ENCODE assay signal across 9 mouse cellular contexts in genomic region chr6:8957529-8957887, GRCm38 (mm10). TPM values are rescaled to one million over a fixed set of nuclear protein-coding genes. Genes with fewer than 3 reads are reported as not detected.
A peak's percentile ranks its signal among the peaks of the same experiment; 100 is the strongest.
DNase-seq lines count a peak whose midpoint lies in the region; ATAC-seq and TF ChIP-seq lines count a peak whose summit lies in the region.
"Had no signal": no experiment of that assay in that cellular context is flagged by ENCODE, and none has a peak within 500 bp of the region (broad histone marks: within the 10 kb centered on the region; RNA-seq: fewer than 3 reads in every experiment).

No protein-coding gene starts in this region.

- H3K9me3 ChIP-seq in intestine, embryonic 14.5 days (ENCODE audit: control insufficient read depth, low read length), result no peaks in the 10 kb centered on the region
- H3K9me3 ChIP-seq in intestine, postnatal 0 days (ENCODE audit: control insufficient read depth), result no peaks in the 10 kb centered on the region
- H3K9me3 ChIP-seq in forebrain, postnatal 0 days (ENCODE audit: low read length), result no peaks in the 10 kb centered on the region
- no peaks in the 10 kb centered on the region for H3K9me3 ChIP-seq in neural tube, embryonic 12.5 days
- H3K9me3 ChIP-seq: liver, embryonic 15.5 days had no signal

- H3K27me3 ChIP-seq in intestine, embryonic 14.5 days (replicated peaks; ENCODE audit: control insufficient read depth, insufficient read depth, low read length), result peaks cover 70% of the 10 kb centered on the region
- peaks cover 47% of the 10 kb centered on the region for H3K27me3 ChIP-seq in intestine, postnatal 0 days (replicated peaks; ENCODE audit: control insufficient read depth, insufficient read depth, low read length)
- peaks cover 29% of the 10 kb centered on the region; the same call in 1 of the 2 replicates for H3K27me3 ChIP-seq in forebrain, postnatal 0 days (ENCODE audit: insufficient read depth, low read length)
- peaks cover 50% of the 10 kb centered on the region for H3K27me3 ChIP-seq in neural tube, embryonic 12.5 days (replicated peaks)

- no peak overlapping the region for H3K4me3 ChIP-seq in intestine, embryonic 14.5 days (ENCODE audit: low read depth, low read length)
- no peak overlapping the region for H3K4me3 ChIP-seq in intestine, postnatal 0 days (ENCODE audit: low read depth, low read length)
- peak overlapping the region; percentile 23 for H3K4me3 ChIP-seq in forebrain, postnatal 0 days (ENCODE audit: low read depth, low read length)
- H3K4me3 ChIP-seq in neural tube, embryonic 12.5 days, result no peak overlapping the region
- H3K4me3 ChIP-seq: liver, embryonic 15.5 days had no signal

- no peaks in the 10 kb centered on the region for H3K4me1 ChIP-seq in intestine, embryonic 14.5 days (replicated peaks; ENCODE audit: control insufficient read depth, insufficient read depth, low read length)
- H3K4me1 ChIP-seq in intestine, postnatal 0 days (replicated peaks; ENCODE audit: control insufficient read depth, insufficient read depth, low read length), result no peaks in the 10 kb centered on the region
- H3K4me1 ChIP-seq in forebrain, postnatal 0 days (ENCODE audit: insufficient read depth), result peaks cover 11% of the 10 kb centered on the region
- peaks cover 20% of the 10 kb centered on the region for H3K4me1 ChIP-seq in neural tube, embryonic 12.5 days
- H3K4me1 ChIP-seq: liver, embryonic 15.5 days had no signal

- TF ChIP-seq CTCF in intestine, postnatal 0 days (IDR thresholded peaks at IDR 0.05; ENCODE audit: low read depth), result no peak
- TF ChIP-seq CTCF in forebrain, postnatal 0 days (IDR thresholded peaks at IDR 0.05; ENCODE audit: low read depth), result no peak

- no peak overlapping the region for H3K9ac ChIP-seq in intestine, embryonic 14.5 days (ENCODE audit: low read length)
- no peak overlapping the region for H3K9ac ChIP-seq in intestine, postnatal 0 days (ENCODE audit: low read depth, low read length)
- H3K9ac ChIP-seq in forebrain, postnatal 0 days, result peak overlapping the region; percentile 15; the same call in 1 of the 2 replicates
- 0 out of 2 replicates have a peak overlapping the region, but pooled peaks have one; percentile 17 for H3K9ac ChIP-seq in neural tube, embryonic 12.5 days
- H3K9ac ChIP-seq: liver, embryonic 15.5 days had no signal

- peak; percentile 27; the same call in 1 of the 2 replicates for ATAC-seq in intestine, embryonic 14.5 days (replicated peaks; ENCODE audit: low FRiP score, low TSS enrichment, low read depth)
- no peak for ATAC-seq in intestine, postnatal 0 days
- no peak for ATAC-seq in forebrain, postnatal 0 days
- ATAC-seq in neural tube, embryonic 12.5 days (ENCODE audit: low FRiP score, low read depth), result peak; percentile 22; the same call in 1 of the 2 replicates

- intact Hi-C loops in left cerebral cortex, postnatal 14 days (cut with DNase I), result loop anchor here (10.0 kb wide), 1 partner anchor 277 kb away; no protein-coding TSS in a partner anchor

- DNase-seq in intestine, embryonic 14.5 days (ENCODE audit: low spot score), result peak; percentile 85
- peak; percentile 79 for DNase-seq in adrenal gland, postnatal 10 days
- DNase-seq in forebrain, postnatal 0 days, result peak; percentile 37
- DNase-seq in kidney, postnatal 36 days, result peak; percentile 18 to 71
- no peak for DNase-seq in left cerebral cortex, postnatal 14 days (ENCODE audit: low spot score in 2 of 2)
- no peak for DNase-seq in urinary bladder, postnatal 10 days (ENCODE audit: low spot score)

- H3K27ac ChIP-seq in intestine, embryonic 14.5 days (ENCODE audit: low read depth), result no peak overlapping the region
- no peak overlapping the region for H3K27ac ChIP-seq in intestine, postnatal 0 days (ENCODE audit: low read depth, low read length)
- 0 out of 2 replicates have a peak overlapping the region, but pooled peaks have one; percentile 64 for H3K27ac ChIP-seq in forebrain, postnatal 0 days (ENCODE audit: low read depth, low read length)
- H3K27ac ChIP-seq in neural tube, embryonic 12.5 days, result no peak overlapping the region
- H3K27ac ChIP-seq: liver, embryonic 15.5 days had no signal

- H3K4me2 ChIP-seq in intestine, embryonic 14.5 days (ENCODE audit: low read length), result peak overlapping the region; percentile 29
- no peak overlapping the region for H3K4me2 ChIP-seq in intestine, postnatal 0 days (replicated peaks; ENCODE audit: low read depth)
- peak overlapping the region; percentile 43 for H3K4me2 ChIP-seq in forebrain, postnatal 0 days (ENCODE audit: low read depth)
- H3K4me2 ChIP-seq in neural tube, embryonic 12.5 days (replicated peaks), result peak overlapping the region; percentile 59
- H3K4me2 ChIP-seq: liver, embryonic 15.5 days had no signal

- no peaks in the 10 kb centered on the region for H3K36me3 ChIP-seq in intestine, embryonic 14.5 days (ENCODE audit: control insufficient read depth, insufficient read depth, low read length)
- H3K36me3 ChIP-seq in intestine, postnatal 0 days (ENCODE audit: control insufficient read depth, insufficient read depth), result no peaks in the 10 kb centered on the region
- H3K36me3 ChIP-seq in forebrain, postnatal 0 days (ENCODE audit: insufficient read depth), result no peaks in the 10 kb centered on the region
- H3K36me3 ChIP-seq in neural tube, embryonic 12.5 days, result no peaks in the 10 kb centered on the region
- H3K36me3 ChIP-seq: liver, embryonic 15.5 days had no signal

- under 1% methylated on average over 15 of the region's 15 CpGs for WGBS in intestine, embryonic 14.5 days
- WGBS in intestine, postnatal 0 days, result 2% methylated on average over 15 of the region's 15 CpGs
- WGBS in forebrain, postnatal 0 days, result 1% methylated on average over 15 of the region's 15 CpGs
- WGBS in neural tube, embryonic 12.5 days, result 0% methylated on average over 15 of the region's 15 CpGs

RNA-seq across cellular contexts. Expression of gene Nxph1, which starts 9.3 kb away (rescaled TPM):
- 0.08 TPM in 1 of 2 replicates, not detected in the other for polyA plus RNA-seq in intestine, embryonic 14.5 days (2014; fragmentation: Nextera tagmentation; extraction: Ambion mirVana)
- 0.23 and 0.24 TPM in 2 replicates for polyA plus RNA-seq in intestine, postnatal 0 days (2015; fragmentation: Nextera tagmentation; extraction: Ambion mirVana)
- 1 to 10 TPM; 2.0 to 2.7 TPM for total RNA-seq in adrenal gland, postnatal 10 days (2021)
- 50.4 and 59.5 TPM in 2 replicates for total RNA-seq in forebrain, postnatal 0 days (2014; rRNA removed)
- polyA plus RNA-seq in forebrain, postnatal 0 days (2015; fragmentation: Nextera tagmentation; extraction: Ambion mirVana), result 67.0 and 78.8 TPM in 2 replicates
- polyA plus RNA-seq in neural tube, embryonic 12.5 days (2016; fragmentation: Nextera tagmentation; extraction: Ambion mirVana), result 29.0 and 31.7 TPM in 2 replicates
- 10 to 100 TPM; 54.1 TPM for total RNA-seq in left cerebral cortex, postnatal 14 days (2021)

Comparison
In these comparisons a context has a peak if more than half of its experiments do, and no peak if none do; other contexts are left out.
1. ATAC-seq: peak in intestine, embryonic 14.5 days (single experiment) and neural tube, embryonic 12.5 days (single experiment); none in intestine, postnatal 0 days (single experiment) and forebrain, postnatal 0 days (single experiment).
2. DNase-seq: peak in intestine, embryonic 14.5 days (single experiment), adrenal gland, postnatal 10 days (single experiment), forebrain, postnatal 0 days (single experiment) and kidney, postnatal 36 days (2 of 2); none in left cerebral cortex, postnatal 14 days (0 of 2) and urinary bladder, postnatal 10 days (single experiment).
3. H3K9ac ChIP-seq: peak in forebrain, postnatal 0 days (single experiment) and neural tube, embryonic 12.5 days (single experiment); none in intestine, embryonic 14.5 days (single experiment) and intestine, postnatal 0 days (single experiment).
4. RNA of gene Nxph1, which starts 9.3 kb away (polyA plus RNA-seq): 67.0 to 78.8 TPM in forebrain, postnatal 0 days and 29.0 to 31.7 TPM in neural tube, embryonic 12.5 days; 0.23 to 0.24 TPM in intestine, postnatal 0 days and 0.08 TPM in intestine, embryonic 14.5 days; every median in the first group is over 10 times any median in the second.